Comparison of ENCODE assay signal across 11 mouse cellular contexts in genomic region chr5:116589631-116590030, GRCm38 (mm10). TPM values are rescaled to one million over a fixed set of nuclear protein-coding genes. Genes with fewer than 3 reads are reported as not detected.
DNase-seq lines count a peak whose midpoint lies in the region; ATAC-seq and TF ChIP-seq lines count a peak whose summit lies in the region.
"Had no signal": no experiment of that assay in that cellular context is flagged by ENCODE, and none has a peak within 500 bp of the region (broad histone marks: within the 10 kb centered on the region; RNA-seq: fewer than 3 reads in every experiment).

No protein-coding gene starts in this region.

- peak overlapping the region; percentile 91 for H3K4me2 ChIP-seq in midbrain, embryonic 15.5 days
- H3K4me2 ChIP-seq: embryonic facial prominence, embryonic 13.5 days had no signal

- H3K4me3 ChIP-seq in cortical plate, adult 2 months (ENCODE audit: insufficient read depth, low read length), result peak overlapping the region; percentile 79
- peak overlapping the region; percentile 65 for H3K4me3 ChIP-seq in hindbrain, embryonic 10.5 days
- peak overlapping the region; percentile 87 for H3K4me3 ChIP-seq in midbrain, embryonic 15.5 days
- H3K4me3 ChIP-seq: embryonic facial prominence, embryonic 13.5 days had no signal

- no peak for ATAC-seq in midbrain, embryonic 15.5 days (replicated peaks)
- ATAC-seq in frontal cortex, adult (ENCODE audit: low TSS enrichment), result no peak

- TF ChIP-seq CTCF in cortical plate, adult 2 months (IDR thresholded peaks at IDR 0.05; ENCODE audit: extremely low read depth, insufficient read depth, low read length), result no peak

- peak; percentile 75 for DNase-seq in cerebellum, adult 9-11 months
- no peak for DNase-seq in hindbrain, embryonic 10.5 days (ENCODE audit: low spot score)
- no peak for DNase-seq in MN1 (ENCODE audit: low spot score)
- no peak for DNase-seq in lung, adult 18-20 months
- DNase-seq: adrenal gland, postnatal 25 days; kidney, adult 2 months; layer of hippocampus, postnatal 36 days had no signal

- no peaks in the 10 kb centered on the region for H3K9me3 ChIP-seq in hindbrain, embryonic 10.5 days
- no peaks in the 10 kb centered on the region for H3K9me3 ChIP-seq in midbrain, embryonic 15.5 days
- H3K9me3 ChIP-seq: embryonic facial prominence, embryonic 13.5 days had no signal

- 0 out of 2 replicates have a peak, but pooled peaks cover 5% of the 10 kb centered on the region for H3K36me3 ChIP-seq in hindbrain, embryonic 10.5 days
- H3K36me3 ChIP-seq in midbrain, embryonic 15.5 days (replicated peaks), result no peaks in the 10 kb centered on the region
- H3K36me3 ChIP-seq: embryonic facial prominence, embryonic 13.5 days had no signal

- peak overlapping the region; percentile 36; the same call in 1 of the 2 replicates for H3K27ac ChIP-seq in cortical plate, adult 2 months (ENCODE audit: insufficient read depth, low read length)
- H3K27ac ChIP-seq in hindbrain, embryonic 10.5 days, result peak overlapping the region; percentile 94
- no peak overlapping the region for H3K27ac ChIP-seq in midbrain, embryonic 15.5 days
- H3K27ac ChIP-seq: embryonic facial prominence, embryonic 13.5 days had no signal

- peaks cover 34% of the 10 kb centered on the region for H3K27me3 ChIP-seq in hindbrain, embryonic 10.5 days (ENCODE audit: insufficient read depth, poor library complexity, severe bottlenecking)
- H3K27me3 ChIP-seq in midbrain, embryonic 15.5 days (replicated peaks), result no peaks in the 10 kb centered on the region

- H3K9ac ChIP-seq in midbrain, embryonic 15.5 days, result peak overlapping the region; percentile 79
- H3K9ac ChIP-seq: embryonic facial prominence, embryonic 13.5 days had no signal

- peaks cover 3% of the 10 kb centered on the region for H3K4me1 ChIP-seq in cortical plate, adult 2 months (ENCODE audit: control insufficient read depth, insufficient read depth, low read length)
- H3K4me1 ChIP-seq in hindbrain, embryonic 10.5 days (replicated peaks), result peaks cover 80% of the 10 kb centered on the region
- peaks cover 52% of the 10 kb centered on the region for H3K4me1 ChIP-seq in midbrain, embryonic 15.5 days

- 61% methylated on average over 8 of the region's 8 CpGs for WGBS in hindbrain, embryonic 10.5 days
- WGBS in midbrain, embryonic 15.5 days, result 30% methylated on average over 8 of the region's 8 CpGs

- 0 out of 2 replicates have a peak, but pooled peaks have one; percentile 9 for TF ChIP-seq POLR2A in cortical plate, adult 2 months (IDR thresholded peaks at IDR 0.05; ENCODE audit: extremely low read depth, insufficient read depth, low read length)

RNA-seq across cellular contexts. Expression of gene Srrm4, which starts 2.0 kb away (rescaled TPM):
- 18.4 and 19.7 TPM in 2 replicates for polyA plus RNA-seq in cortical plate, adult 2 months (2012; rRNA removed)
- 15.2 and 20.3 TPM in 2 replicates for polyA plus RNA-seq in hindbrain, embryonic 10.5 days (2016; fragmentation: Nextera tagmentation; extraction: Ambion mirVana)
- polyA plus RNA-seq in midbrain, embryonic 15.5 days (2015; fragmentation: Nextera tagmentation; extraction: Ambion mirVana), result 19.3 and 20.0 TPM in 2 replicates
